Mouse (Mus musculus) adrenal gland, adult 8-10 months (tissue): ENCODE measurements around the gene Cnih1. TPM values are rescaled to one million over a fixed set of nuclear protein-coding genes. Genes with fewer than 3 reads are reported as not detected.
"Not testable (repeated sequence)": the region's sequence is repeated elsewhere in the genome, so short reads cannot be mapped to it uniquely, and the experiment has no call there.

ENCODE experiments used
- DNase-seq: peaks from one replicate; pipeline ENCODE4 v3.0.0; 2022
- total RNA-seq, 4 experiments: library from RNA; stranded (reverse); gene quantifications; 2 replicates each; pipeline ENCODE4 v1.2.4; 2022

Gene Cnih1
- total RNA-seq, 4 experiments from 2014 or later: 106 to 135 (median 109) TPM

DNA sequence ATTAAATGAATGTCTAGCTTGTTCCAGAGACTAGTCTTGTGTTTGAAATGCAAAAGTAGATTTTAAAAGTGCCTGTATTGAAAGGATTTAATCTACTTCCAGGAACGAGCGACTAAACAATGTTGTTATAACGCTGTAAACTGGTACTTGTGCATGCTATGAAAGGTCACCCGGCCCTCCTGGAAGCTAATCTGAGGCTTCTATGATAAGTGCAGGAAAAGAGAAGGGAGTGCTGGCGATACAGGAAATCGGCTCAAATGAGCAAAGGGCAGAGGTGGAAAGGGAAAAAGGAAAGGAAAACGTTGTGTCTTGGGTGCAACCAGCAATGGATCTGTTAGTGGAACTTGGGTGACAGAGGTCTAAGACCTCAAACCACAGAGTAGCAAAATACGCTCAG is 292 bp upstream of the Cnih1 start:
- DNase-seq: no peak

DNA sequence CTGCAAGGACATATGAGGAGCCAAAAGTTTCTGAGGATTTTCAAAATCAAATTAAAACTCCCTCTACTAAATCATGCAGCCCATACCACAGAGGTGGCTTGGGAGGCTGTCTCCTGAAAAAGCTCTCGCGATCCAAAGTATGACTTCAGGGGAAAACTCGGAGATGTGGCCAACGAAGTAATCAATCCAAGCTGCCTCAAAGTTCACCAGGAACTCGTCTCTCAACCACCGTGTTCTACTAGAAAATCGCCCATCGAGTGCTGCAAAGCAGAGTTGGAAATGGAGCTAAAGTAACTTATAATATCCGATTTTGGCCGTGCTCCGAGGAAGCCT is 791 bp downstream of the Cnih1 start:
- no peak for DNase-seq

DNA sequence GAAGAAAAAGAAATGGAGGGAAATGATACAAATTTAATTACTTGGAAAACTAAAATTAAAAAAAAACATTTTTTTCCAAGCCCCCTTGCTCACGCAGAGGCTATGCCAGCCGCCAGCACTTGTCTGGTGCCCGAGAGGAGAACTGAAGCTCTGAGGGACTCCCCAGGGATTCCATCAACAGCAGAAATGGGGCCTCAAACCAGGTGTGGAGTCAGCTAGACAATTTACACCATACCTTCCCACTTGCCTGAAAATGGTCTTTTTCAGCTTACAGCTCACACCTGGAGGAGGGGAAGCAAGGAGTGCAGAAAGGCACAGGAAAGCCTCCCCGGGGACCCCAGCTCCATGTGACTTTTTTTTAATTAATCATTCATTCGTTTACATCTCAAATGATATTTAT is 3.0 kb downstream of the Cnih1 start:
- no peak for DNase-seq

DNA sequence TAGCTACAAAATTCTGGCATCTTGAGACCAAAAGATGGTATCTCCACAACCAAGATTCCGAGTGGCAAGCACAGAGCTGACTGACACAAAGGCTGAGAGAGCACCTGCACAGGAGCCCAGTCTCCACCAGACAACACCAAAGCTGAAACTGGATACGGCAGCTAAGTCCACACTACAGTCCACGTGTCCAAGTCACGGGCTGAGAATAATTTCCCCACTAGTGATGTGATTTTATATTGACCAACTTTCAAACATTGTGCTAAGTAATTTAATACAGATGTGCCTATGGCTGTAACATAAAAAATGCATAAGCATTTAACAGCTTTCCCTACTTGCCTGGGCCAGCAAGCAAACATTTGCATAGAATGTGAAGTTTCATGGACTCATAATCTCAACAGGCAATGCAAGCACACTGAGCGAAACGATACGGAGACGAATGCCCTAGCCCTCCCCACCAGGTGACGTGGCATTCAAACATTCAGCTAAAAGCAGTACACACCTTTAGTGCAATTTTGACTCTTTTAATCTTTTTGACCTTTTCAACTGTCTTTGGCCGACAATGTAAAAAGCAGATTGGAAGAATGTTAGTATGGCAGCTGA is 4.8 kb downstream of the Cnih1 start:
- DNase-seq: no peak

DNA sequence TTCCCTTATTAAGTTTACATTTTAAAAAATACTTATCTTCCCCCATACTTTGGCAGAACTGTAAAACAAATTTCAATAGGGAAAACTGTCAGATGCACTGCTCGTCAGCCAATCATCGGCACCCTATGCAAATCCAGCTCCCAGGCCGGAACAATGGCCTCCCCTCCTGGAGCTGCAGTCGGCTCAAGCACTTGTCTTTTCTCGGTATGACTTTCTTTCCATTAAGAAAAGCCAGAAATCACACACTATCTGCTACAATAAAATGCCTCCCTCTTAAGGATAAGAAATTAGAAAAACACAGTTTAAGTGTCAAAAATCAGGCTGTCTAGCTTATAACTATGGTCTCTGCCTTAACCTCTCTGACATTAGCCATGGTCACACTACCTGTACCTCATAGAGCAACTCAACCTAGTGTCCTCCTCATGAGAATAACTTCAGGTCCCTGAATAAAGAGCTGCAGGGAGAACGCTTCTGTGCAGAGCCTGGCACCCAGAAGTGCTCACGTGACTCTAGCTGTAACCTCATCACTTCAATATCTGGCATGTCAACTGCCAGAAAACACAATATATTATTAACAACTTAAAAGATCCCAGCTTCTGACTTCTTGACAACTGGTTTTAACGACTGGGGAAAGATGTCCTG is 5.9 kb downstream of the Cnih1 start:
- no peak for DNase-seq

DNA sequence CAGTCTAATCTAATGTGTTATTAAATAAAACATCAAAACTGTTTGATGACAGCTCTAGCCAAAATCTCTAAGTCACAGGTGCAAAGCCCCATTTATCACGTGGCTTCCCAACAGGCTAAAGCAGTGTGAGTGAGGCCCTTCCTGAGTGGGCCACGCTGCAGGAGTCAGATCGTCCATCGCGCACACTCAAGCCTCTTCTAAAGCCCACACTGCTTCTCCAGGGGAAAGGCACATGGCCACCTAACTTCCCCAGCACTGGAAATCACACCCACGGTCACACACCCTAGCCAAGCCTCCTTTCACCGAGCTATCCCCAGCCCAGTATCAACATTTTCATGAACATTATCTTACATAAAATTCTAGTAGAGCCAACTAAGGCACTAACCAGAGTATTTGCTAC is 7.1 kb downstream of the Cnih1 start:
- no peak for DNase-seq

DNA sequence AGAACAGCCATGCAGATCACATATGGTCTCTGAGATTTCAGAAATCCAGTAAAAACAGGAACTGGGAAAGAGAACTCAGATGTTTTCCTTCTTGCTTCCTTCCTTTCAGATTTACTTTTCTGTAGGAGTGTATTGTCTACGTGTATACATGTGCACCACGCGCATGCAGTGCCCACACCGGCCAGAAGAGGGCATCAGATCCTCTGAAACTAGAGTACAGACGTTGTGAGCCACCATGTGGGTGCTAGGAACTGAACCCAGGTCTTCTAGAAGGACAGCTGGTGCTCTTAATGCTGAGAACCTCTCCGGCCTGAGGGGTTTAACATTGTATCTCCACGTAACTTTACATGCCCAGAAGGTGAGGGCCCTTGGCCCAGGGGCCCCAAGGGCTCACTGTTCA is 9.0 kb downstream of the Cnih1 start:
- no peak for DNase-seq

DNA sequence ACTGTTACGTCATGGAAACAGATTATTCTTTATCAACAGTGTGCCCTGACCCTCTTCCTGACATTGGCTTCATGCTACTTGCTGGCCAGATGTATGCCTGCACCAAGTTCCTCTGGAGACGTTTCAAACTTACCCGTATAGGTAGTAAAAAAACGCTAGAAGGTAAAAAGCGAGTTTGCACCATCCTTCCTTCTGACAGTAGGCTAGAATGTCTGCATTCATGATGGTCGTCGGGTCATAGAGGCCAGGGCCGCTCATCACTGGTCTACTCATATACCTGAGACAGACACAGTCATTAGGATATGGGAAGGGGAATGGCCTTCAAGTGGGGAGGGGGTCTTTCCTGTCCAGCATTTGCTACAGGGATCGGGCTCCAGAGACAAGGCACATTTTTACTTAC is 9.5 kb downstream of the Cnih1 start:
- no peak for DNase-seq

DNA sequence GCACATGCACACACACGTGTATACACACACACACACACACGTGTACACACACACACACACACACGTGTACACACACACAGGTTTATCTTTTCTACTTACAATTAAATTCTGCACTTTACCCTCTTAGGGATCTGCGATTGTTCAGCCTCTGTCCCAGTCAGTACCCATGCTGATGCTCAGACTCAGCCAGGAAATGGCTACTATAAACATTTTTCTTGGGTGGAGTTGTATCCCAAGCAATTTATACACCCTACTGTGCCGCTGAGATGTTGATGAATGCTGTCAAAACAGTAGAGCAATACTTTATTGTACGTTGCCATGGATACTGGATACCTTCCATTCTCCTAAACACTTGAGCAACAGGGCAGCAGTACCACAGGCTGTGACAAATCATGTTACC is 18.2 kb downstream of the Cnih1 start:
- DNase-seq: no peak

DNA sequence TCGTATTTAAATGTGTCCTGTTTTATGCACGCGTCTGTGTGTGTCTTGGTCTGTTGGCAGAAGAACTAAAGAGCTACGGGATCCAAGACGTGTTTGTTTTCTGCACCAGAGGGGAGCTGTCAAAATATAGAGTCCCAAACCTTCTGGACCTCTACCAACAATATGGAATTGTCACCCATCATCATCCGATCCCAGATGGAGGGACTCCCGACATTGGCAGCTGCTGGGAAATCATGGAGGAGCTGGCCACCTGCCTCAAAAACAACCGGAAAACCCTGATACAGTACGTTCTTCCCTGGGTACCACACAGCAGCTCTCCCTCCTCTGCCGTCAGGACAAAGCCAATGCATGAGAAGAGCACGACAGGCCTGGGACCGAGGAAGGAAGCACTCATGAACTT is 21.1 kb downstream of the Cnih1 start:
- DNase-seq: no peak

DNA sequence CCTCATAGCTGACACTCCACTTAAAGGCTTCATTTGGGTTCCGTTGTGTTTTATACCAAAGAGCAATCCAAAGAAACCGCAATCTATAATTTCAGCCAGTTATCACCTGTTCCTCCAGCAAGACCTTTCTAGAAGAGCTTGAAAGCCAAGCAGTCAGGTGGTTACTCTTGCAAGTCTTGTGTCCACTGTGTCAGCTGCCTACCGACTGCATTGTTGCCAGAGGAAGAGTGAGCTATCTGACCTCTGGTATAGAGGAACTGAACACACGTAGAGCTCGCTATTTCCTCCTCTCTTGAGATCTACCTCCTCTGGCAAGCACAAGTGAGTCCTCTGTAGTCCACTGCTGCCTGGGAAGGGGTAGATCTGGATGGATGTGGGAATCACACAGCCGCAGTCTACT is 27.0 kb downstream of the Cnih1 start:
- DNase-seq: no peak

DNA sequence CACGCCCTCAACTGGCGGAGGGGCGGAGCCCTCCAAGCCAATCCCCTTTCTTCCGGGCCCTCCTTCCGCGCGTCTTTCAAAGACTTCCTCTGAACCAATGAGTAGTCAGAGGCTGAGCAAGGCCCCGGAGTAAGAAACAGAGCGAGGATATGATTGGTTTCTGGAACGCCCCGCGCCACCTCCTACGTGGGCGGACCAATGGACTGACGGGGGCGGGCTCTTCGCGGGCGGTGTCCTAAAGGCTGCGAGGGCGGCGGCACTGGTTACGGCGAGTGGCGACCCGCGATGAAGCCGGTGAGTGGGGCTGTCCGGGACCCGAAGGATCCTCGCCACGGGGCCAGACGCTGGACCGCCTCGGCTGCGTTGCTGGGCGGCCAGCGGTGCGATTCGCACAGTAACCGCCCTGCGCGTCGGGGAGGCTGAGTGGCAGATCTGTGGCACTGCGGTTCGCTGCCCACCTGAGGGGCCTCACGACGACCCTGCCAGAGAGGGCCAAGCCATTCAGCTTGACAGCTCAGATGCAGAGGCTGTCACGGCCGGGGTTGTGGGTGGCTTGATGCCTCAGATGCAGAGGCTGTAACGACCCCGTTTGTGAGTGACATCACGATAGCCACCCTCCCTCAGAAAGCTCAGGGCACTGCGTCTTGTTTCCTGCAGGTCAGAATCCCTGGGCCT is 27.7 kb downstream of the Cnih1 start, which contains the start of gene Cdkn3:
Cdkn3 (plus strand) TSS at position 187 of the 675 bp plus-strand sequence.
- DNase-seq: peak; percentile 94

DNA sequence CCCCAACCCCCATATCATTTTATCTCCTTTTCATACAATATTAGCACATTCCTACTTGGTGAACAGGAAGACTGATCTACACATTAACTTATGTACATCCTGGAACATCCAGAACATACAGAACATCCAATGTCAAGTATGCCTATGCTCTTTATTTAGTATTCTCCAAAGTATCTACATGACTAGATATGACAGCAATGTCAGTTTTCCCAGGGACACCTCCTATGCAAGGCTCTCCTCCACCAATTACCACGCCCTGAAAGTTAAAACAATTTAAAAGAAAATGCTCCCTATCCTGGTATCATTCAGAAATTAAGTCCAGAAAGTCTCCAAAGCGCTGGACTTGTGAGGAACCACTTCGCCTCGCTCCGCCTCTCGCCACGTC is 28.2 kb downstream of the Cnih1 start:
- DNase-seq: no peak

DNA sequence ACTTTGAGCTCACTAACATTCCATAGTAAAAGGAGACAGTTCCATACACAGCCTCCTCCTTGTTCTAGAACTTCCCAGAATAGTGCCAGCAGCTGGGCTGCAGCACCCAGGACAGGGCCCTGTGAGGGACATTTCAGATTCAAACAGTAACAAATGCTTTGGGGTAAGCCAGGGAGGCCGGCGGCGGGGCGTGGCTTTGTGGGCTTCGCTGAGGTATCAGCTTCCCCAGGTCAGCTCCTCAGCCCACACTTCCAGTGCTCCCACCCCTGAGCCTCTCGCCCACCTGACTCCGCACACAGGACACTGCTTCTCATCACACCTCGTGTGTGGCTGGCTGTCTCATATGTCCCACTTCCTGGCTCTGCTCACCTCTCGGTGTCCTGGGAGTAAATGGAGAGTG is 30.5 kb downstream of the Cnih1 start:
- no peak for DNase-seq

DNA sequence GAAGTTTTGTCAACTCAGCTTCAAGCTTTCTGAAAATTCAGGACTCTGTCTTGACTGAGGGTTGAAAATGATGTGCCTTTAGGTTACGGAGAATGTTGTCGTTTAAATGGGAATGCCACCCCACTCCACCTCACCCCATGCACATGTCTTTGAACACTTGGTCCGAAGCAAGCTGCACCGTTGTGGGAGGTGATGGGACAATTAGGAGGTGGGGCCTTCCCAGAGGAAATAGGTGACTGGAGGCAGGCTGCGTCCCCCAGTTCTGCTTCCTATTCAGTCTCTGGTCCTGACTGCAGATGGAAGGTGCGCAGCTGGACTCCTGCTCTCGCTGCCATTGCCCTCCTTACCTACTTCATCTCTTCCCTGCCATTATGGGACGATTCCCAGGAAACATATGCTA is 32.4 kb downstream of the Cnih1 start:
- no peak for DNase-seq

DNA sequence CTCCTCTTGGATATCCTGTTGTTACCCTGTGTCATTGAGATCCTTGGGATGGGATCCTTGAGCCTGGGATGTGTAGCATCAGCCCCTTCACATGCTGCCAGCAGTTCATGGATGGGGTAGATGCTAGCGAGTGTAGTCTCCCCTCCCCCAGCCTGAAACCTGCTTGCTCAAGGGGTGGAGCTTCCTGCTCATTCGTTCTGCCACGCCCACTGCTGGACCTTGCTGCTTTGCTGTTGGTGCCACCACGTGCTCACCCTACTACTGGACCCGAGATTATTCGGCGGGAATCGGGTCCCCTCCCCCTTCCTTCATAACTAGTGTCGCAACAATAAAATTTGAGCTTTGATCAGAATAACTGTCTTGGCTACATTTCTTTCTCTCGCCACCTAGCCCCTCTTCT is 33.8 kb downstream of the Cnih1 start:
- not testable (repeated sequence) for DNase-seq

DNA sequence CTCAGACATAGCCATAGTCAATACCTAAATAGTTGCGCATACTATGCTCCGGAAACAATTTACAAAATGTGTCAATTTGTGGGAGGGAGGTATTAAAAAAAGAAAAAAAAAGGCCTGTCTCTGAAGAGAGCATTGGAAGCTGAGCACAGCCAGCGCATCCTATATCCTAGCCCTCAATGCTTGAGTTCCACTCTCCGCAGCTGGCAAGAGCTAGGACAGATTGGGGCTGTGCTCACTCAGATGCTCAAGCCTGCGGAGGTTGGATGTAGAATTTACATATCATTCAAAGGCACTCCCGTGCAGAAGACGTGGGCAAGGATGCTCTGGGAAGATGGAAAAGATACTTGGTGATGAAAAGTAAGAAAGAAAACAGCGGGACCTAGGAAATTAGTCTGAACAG is 42.8 kb downstream of the Cnih1 start:
- DNase-seq: no peak

DNA sequence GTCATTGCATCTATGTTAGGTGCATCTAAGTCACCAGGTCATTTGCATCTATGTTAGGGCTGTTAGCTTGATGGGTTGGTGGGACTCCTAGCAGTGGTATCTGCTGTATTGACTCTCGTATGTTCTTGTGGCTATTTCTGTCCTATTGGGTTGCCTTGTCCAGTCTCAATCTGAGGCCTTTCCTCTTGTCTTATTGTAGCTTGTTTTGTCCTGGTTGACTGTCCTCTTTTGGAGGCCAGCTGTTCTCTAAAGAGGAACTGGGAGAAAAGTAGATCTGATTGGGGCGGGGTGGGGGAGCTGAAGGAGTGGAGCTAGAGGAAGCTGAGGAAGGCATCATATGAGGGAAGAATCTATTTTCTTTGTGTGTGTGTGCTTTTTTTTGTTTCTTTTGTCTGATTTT is 45.5 kb downstream of the Cnih1 start:
- no peak for DNase-seq

DNA sequence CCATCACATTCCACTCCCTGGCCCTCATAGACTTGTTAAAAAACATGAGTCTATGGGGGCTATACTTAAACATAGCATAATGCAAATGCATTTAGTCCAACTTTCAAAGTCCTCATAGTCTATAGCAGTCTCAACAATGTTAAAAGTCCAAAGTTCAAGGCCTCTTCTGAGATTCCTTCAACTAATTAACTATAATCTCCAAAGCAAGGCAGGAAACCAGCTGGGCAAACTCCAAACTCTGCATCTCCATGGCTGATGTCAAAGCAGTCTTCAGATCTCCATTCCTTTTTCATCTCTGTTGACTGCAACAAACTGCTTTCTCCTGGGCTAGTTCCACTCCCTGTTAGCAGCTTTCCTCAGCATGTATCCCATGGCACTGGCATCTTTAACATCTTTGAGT is 50.9 kb downstream of the Cnih1 start:
- DNase-seq: not testable (repeated sequence)

DNA sequence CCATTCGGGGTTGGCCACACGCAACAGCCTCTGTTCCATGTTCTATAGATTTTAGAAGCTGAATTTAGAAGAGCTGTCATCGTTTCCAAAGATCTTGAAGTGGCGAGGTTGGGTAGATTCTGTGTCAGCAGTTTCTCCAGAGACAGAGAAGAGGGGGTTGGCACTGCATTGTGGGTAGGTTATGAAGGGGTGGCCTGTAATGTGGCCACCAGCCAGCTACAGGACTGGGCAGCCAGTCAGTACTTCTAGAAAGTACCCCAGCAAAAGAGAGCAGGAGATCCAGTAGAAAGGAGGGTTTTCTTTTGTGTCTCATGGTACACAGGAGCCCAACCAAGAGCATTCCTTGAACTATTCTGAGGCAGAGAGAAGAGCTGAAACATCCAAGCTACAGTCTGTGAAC is 51.8 kb downstream of the Cnih1 start:
- DNase-seq: no peak

DNA sequence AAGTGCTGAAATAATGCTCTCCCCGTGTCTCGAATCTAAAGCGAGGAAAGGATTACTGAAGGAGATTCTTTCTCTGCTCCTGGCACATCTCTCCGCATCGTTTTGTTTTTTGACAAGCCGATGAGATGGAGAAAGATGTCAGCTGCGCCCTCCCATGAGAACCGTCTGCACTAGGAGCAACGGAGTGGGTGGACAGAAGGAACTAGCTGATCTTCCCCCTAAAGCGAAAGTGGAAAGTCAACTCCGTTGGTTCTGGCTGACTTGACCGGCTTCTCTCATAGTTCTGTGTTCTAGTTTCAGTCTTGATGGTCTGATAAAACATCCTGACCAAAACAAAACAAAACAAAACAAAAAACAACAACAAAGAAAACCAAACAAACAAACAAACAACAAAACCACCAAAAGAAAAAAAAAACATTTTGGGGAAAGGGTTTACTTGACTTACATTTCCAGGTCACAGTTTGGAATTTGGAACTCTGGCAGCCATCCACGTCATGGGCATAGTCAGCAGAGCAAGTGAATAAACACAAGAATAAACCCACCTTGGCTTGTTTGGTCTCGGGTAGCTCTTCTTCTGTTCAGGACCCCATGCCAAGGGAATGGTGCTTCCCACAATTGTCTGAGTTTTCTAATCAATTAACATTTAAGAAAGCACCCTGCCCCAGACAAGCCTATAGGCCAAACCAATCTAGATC is 53.3 kb downstream of the Cnih1 start:
- no peak for DNase-seq

DNA sequence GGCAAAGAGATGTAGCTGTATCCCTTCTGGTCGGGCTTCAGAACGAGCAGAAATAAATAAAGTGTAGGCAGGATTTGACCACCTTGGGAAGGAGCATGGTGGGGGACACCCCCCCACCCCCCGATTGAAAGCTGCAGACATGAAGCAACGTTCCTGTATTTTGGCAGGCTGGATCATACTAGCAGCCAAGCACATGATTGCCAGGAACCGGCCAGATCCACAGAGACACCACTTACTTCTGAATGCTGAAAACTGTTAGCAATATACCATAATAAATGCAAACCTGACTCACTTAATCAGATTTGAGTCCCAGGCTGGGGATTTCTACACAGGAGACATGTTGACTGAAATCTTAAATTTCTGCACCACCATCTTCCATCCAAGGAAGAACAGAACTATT is 53.9 kb downstream of the Cnih1 start:
- DNase-seq: no peak

DNA sequence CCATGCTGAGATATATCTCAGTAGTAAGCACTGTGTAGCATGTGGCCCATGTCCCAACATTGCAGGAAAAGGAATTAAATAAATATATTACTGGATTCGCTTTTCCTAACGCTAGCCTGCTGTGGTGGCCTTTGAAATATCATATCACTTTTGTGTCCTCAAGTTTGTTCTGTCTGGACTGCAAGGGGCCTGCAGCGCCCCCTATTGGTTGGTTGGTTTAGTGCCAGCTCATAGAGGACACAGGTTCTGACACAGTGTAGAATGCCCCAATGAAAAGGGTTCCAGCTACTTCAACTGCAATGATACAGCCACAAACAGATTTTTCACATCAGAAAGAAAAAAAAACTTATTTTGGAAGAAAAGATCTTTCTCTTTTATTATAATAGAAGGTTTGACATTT is 62.5 kb downstream of the Cnih1 start:
- no peak for DNase-seq
